Mouse (Mus musculus) MN1 (cell line): ENCODE results near the gene Inpp5b.

Experiments used
- DNase-seq: peaks from one replicate; pipeline ENCODE4 v3.0.0-alpha.2; 2016; ENCODE audit warnings: low spot score

The Inpp5b gene

DNA sequence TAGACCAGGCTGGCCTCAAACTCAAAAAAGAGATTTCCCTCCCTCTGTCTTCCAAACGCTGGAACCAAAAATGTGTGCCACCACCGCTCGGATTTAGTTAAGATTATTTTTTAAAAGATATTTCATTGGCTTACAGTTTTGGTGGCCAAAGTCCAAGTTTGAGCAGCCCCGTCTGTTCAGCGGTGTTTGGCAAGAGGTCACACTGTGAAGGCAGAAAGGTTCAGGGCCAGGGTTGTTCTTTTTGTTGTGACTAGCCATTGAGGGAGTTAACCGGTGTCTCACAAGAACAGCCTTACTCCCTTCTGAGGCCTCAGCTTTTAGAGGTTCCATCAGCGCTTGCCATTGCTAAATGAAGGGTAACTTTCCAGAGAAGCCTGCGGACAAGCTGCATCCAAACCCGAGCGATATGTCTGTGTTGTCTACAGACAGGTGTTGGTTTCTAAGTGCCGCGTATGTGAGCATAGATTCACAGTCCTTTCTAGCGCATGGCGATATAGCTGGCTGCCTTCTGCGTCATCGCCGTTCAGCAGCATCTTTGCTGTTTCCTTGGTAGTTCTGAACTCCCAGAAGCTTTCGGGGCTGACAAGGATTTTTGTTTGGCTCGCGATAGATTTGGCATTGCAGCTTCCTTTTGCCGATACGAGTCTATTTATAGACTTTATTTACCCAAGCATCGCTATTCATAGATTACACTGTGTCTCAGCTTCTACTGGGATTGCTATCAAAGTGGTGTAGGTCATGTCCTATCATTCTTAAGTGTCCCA is 24.3 kb downstream of the Inpp5b start:
- no peak for DNase-seq

DNA sequence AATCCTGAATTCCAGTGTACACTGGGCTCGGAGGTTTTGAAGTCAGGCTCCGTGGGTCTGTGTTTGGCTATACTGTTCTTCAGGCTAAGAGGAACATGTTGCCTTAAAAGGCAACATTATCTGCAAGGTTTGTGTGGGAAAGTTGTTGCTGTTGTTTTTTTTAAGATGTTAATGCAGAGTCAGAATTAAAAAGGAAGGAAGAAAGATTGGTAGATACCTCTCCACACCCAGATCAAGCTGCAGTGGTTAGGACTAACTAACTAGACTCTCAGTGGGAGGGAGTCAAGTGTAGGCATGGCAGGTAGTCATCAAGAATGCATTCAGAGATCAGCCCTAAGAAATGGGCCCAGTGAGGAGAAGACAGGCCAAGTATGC is 24.9 kb downstream of the Inpp5b start:
- no peak for DNase-seq

DNA sequence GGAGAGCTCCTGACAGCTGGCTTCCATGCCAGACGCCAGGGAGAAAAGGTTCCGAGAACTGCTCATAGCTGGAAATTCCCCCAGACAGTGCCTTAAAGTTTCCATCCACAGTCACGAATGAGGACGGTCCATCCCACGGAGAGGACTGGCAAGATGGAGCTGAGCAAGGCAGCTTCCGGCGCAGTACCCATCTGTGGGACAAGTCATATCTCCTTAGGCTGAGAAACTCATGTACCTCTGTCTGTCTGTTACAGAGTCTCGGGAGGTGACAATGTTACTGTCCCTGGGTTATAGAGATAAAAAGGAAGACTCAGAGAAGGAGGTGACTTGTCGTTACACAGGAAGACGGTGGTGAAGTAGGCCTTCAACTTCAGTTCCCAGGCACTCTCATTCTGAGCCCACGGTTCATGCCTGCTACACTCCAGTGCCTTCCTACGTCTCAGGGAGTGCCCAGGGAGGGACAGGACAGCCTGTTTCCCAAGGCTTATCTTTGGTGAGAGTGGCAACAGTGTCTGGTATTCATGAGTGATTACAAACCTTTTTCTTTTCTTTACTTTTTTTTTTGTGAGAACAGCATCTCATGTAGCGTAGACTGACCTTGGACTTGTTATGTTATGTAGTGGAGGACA is 27.4 kb downstream of the Inpp5b start:
- DNase-seq, result no peak

DNA sequence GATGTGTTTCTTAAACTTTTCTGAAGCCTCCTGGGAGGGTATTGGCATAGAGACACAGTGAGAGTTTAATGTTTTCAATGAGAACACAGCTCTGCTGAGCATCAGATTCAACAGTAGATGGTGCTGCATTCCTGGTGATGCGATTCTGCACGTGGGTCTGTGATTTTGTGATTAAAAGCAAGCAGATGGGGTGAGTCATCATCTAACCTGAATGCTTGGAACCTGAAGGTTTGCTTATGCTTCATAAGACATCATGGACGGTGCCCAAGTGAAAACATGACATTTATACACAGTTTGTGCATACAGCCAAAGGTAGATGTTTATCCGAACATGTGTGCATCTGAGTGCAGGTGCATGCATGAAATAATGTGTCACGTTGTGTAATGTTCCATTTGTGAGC is 29.0 kb downstream of the Inpp5b start:
- no peak for DNase-seq

DNA sequence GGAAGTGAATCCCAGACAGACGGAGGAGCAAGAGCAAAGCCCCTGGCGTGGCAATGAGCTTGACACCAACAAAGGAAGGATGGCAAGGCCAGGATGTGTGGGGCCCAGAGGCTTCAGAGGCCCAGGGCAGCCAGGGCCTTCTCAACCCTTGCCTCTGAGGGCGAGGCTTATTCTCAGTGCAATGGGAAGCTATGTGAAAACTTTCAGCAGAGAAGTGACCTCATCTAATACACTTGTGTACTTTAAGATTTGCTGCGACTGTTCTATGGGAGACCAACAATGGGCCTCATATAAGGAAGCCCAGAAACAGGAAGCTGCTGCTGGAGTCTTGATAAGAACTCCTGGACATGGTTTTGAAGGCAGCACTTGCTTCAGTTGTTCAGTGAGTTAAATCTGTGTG is 30.5 kb downstream of the Inpp5b start:
- no peak for DNase-seq

DNA sequence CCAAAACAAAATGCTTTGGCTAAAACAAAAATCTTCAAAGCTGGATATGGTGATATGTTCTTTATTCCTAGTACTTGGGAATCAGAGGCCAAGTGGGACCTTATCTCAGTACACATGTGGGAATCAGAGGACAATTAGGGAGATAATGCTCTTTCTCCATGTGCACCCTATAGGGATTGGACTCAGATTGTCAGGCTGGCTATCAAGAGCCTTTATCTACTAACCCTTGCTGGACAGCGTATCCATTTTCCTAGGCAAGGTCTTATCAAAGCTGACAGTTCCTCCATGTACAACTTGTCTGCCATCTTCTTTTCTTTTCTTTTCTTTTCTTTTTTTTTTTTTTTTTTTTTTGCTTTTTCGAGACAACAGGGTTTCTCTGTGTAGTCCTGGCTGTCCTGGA is 31.8 kb downstream of the Inpp5b start:
- no peak for DNase-seq

DNA sequence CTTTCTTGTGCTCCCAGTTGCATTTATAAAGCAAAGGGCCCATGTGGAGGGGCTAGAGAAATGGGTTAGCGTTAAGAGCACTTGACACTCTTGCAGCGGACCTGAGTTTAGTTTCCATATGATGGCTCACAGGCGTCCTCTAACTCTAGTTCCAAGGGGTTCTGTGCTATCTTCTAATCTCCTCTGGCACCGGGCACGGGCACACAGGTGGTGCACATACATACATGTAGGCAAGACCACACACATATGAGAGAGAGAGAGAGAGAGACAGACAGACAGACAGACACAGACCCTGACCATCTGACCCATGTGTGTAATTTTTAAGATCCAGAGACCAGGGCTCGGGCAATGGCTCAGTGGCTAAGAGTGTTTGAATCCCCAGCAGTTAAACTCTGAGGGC is 32.3 kb downstream of the Inpp5b start:
- DNase-seq, result no peak

DNA sequence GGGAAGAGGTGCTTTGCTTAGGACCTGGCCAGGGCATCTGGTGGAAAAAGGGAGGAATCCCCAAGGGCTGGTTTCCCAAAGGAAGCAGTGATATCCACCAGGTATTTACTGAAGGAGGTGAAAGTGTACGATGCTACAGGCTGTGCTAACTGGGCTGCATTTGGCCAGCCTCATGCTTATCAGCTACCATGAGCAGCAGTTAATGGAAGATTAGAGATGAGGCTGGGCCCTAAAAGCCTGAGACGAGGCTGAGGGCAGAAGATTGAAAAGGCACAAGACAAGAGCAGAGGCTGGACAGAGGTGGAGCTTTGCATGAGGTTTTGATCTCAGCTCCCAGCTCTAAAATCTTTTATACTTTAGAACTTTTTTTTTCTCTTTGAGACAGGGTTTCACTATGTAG is 32.8 kb downstream of the Inpp5b start:
- no peak for DNase-seq

DNA sequence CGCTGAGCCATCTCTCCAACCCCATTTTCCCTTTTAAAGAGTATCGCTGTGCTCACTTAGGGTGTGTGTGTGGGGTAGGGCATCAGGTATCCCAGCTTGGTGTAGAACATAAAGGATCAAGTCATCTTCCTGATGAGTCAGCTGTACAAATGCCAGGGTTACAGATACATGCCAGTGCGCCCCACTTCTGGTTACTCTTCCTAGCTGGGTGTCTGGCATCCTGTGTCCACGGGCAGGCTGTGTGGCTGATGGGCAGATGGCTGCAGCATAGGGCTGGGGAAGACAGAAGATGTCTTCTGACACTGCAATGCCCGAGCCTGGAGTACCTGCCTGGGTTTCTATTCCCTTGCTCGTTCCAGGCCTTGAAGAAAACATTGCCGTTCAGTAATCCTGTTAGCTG is 39.7 kb downstream of the Inpp5b start:
- DNase-seq, result no peak

DNA sequence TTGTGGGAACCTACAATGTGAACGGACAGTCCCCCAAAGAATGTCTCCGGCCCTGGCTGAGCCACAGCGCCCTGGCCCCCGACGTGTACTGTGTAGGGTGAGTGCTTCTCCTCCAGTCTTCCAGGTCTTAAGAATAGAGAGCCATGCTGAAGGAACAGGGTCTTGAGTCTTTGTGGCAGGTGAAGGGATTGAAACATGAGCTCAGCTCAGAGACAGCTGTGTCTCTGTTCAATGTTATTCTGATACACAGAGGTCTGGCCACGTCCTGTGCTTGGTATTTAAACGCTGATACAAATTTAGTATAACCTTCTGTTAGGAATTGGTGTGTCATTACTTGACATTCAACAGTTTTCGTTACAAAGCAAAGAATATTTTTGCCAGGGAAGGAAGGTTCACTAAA is 40.7 kb downstream of the Inpp5b start:
- no peak for DNase-seq

DNA sequence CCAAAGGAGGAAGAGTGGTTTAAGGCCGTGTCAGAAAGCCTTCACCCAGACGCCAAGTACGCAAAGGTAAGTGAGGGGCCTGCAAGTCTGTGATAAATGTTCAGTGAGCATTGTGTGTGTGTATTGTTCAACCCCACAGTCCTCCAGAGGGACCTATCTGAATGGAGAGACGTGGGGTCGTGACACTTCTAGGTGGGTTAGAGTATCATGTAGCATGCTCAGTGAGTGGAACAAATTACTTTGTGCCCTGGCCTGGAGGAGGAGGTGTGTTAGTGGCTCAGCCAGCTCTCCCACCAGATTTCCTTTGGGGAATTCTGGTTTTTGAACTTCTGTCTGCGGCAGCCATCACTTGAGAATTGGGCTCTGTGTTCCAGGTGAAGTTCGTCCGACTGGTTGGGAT is 42.3 kb downstream of the Inpp5b start:
- no peak for DNase-seq

DNA sequence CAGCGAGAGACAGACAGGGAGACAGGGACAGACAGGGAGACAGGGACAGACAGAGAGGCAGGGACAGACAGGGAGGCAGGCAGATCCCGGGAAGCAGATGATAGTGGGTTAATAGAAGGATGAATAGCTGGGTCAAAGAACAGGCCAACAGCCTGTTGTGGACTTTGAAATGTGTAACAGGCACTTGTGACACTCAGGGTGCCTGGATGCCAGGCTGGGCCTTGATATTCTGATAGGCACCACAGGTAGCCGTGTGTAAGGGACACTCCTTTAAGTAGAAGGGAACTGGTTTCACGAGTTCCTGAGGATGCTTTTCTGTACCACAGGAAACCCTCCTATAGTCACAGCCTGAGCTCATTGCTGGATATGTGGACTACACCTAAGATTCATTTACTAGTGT is 48.4 kb downstream of the Inpp5b start:
- DNase-seq, result no peak

DNA sequence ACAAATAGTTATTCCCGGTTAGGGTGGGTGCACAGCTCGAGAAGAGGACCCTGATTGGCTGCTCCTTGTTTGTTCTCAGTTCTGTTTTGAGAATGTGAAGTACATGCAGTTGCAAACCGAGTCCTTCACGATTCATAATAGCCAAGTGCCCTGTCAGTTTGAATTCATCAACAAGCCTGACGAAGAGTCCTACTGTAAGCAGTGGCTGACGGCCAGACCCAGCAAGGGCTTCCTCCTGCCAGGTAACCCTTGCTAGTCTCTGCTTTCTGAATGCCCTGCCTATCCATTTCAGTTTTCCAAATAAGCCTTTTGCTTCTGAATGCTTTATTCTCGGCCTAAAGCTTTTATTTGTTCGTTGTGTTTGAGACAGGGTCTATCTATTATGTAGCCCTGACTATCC is 50.5 kb downstream of the Inpp5b start:
- DNase-seq, result no peak

DNA sequence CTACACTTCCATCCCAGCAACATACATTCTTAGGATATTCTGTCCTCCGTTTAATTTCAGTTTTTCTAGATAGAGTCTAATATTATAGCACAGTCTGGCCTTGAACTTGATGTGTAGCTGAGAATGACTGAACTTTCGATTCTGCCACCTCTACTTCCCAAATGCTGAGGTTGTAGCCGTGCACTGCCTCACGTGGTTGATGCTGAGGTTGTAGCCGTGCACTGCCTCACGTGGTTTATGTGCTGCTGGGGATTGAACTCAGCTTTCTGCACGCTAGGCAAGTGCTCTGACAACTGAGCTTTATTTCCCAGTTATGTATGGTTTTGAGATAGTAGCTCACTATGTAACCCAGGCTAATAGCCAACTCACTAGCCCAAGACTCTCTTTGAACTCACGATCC is 54.5 kb downstream of the Inpp5b start:
- DNase-seq, result no peak

DNA sequence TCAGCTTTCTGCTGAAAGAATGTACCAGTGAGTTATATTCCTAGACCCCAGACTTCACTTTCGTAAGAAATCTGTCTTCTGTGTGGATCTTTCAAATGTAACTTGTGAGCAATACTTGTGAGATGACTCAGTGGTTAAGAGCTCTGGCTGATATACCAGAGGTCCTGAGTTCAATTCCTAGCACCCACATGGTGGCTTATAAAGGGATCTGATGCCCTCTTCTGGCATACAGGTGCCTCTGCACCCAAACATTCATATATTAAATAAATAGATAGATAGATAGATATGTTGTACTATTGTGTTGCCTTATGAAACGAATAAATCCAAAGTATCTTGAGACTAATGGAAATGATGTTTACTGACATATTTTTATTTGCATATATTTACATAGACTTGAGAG is 55.3 kb downstream of the Inpp5b start:
- no peak for DNase-seq

DNA sequence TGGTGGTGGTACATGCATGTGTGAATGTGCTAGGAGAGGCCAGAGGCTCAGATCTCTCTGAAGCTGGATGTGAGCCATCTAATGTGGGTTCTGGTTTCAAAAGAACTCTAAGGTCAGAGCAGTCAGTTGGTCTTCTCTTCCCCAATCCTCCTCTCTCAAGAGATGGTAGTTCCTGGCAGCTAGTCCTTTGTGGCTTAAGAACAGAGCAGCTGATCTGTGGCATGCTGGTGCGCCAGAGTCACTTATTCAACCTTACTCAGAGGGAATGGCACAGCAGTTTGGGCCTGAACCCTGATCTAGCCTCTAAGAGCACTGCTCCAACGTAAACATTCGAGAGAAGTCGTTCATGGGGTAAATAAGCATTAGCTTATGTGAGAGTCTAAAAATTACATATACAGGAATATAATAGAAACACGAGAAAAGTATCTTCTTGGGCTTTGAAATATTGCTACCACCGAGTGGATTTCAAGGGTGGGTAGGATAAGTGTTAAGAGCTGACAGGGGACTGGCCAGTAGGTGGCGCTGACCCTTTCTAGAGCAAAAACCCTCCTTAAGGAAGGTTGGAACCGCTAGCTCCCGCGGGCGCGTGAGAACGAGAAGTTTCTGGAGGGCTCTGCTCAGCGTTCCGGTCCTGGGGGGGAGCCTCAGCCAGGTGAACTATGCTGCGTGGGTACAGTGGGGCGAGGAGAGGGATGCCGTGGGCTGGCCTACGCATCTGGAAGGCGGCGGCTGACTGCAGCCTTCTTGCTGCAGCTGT is 60.1 kb downstream of the Inpp5b start, which contains the start of gene Mtf1:
Gene Mtf1, plus strand, starts transcription at position 553 of the 757 bp plus-strand sequence.
- DNase-seq, result peak; percentile 88

DNA sequence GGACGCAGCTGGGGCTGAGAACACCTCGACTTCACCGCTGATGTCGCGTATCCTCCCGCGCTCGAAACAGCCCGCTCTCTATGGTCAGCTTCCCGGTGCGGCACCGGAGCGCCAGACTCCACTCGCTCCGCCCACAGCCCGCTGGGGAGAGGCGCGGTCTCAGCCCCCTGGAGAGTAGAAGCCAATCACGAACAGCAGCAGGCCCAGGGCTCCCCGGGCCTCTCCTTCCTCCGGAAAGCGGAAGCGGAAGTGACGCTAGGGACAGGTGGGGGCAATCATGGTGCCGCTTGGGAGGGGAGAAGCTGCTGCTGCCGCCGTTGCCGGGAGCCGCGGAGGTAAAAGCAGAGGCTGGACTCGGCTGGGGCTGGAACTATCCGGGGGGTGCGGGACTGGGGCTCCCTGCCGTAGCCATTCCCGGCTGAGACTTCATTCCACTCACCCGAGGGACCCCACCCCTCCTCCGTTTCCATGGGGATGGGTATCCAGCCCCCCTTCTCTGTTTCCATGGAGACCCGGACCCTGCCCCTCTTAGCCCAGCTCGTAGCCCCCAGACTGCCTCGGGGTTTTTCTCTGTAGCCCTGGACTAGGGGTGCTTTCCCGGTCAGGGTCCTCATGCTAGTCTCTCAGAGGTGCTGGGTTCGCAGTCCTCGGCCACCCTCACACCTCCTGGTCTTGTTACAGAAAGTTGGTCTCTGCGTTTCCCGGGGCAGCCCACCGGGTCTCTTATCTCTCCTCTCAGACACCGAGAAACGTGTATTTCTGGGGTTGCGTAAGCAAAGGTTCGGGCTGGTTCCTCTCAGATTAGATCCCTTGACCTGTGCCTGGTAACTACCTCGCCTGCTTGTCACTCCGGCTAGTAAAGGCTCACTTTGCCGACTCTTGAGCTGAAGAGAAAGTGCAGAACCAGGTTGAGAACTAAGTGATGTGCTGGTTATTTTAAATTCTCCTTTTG is 60.9 kb downstream of the Inpp5b start:
- DNase-seq, result peak; percentile 93

DNA sequence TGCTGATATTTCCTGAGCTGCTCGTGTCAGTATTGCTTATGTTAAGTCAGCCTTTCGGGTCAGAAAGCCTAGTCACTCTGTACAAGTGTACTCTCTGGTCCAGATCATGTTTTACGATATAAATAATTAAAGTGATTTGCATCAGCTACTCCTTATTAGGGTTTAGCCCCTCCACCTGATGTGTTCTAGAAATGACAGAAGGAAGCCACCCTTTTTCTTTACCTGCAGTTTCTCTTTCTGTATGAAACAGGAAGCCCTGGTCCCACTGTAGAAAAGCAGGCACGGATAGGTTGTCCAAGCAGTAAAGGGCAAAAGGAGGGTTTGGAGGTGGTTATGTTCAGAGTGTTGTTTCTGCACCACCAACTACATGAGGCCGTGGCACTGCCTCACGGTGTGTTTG is 61.8 kb downstream of the Inpp5b start:
- DNase-seq, result no peak

DNA sequence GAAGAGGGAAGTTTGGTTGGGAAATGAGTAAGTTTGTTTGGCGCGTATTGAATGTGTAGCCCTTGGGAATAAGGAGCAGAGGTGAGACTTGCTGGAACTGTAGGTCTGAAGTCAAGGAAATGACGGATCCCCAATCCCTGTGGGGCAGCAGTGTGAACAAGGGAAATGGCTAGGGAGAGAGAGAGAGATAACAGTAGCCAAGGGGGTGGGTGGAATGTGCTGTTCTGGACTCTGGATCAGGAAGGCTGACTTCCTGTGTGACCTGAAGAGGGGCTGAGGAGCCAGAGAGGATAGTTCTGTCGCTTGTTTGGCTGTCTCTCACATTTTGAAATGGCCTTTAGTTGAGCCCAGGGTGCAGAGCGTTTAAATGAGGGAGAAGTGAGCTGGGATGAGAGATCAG is 66.9 kb downstream of the Inpp5b start:
- no peak for DNase-seq

DNA sequence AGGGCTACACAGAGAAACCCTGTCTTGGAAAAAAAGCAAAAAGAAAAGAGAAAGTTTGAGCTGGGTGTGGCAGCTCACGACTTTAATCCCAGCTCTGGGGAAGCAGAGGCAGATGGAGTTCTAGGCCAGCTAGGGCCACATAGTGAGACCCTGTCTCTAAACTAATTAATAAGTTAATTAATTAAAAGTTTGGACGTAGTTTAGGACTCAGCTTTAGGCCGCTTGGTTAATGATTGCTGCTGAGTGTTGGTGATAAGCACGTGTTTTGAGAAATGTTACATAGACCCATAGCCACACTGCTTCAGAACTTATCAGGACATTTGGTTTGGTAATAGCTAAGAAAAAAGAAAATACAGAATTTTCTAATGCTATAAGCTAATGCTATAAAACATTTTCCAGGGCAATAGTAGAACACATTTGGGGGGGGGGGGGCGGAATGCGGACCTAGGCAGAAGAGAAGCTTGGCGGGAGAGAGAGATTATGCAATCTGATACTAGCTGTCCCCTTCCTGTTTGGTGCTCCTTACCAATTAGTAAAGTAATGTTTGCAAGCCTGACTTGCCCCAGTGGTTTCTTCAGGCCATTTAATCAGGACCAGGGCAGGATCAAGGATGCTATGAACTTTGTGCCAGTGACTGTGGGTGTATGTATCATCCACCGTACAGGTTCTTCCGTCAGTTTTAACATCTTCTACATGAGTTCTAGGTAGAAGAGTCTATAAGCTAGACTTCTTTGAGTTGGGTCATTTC is 67.7 kb downstream of the Inpp5b start:
- DNase-seq, result no peak

DNA sequence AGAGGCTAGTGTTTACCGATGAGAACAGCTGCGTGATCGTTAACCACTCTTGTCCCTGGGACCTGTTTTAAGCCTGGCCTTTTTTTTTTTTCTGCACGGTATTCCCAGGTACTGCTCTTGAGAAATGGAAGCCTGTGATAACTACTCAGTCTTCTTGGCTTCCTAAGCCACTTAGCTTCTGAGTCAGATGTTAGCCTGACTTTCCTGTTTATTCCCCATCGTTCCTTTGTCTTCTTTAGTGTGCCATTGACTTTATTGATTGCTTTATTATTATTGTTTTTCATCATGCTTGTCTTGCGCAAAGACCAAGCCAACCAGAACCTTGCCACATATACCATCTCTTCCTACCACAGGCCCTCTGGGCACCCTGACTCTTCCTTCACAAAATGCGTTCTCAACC is 68.4 kb downstream of the Inpp5b start:
- no peak for DNase-seq
